Mouse (Mus musculus) B cell, adult (primary cell): ENCODE measurements around the gene Rsph9. TPM values are rescaled to one million over a fixed set of nuclear protein-coding genes. Genes with fewer than 3 reads are reported as not detected.

ENCODE experiments used
- total RNA-seq: library from RNA; stranded (reverse); gene quantifications from 4 replicates; pipeline ENCODE4 v1.2.4, GENCODE M21; 2023; ENCODE audit not compliant: inconsistent age

Gene Rsph9
- 0.75 to 1.00 TPM in 2 of 4 replicates, not detected in the others for total RNA-seq

GRCm38 (mm10) chr17:46143578-46144423, at the start of gene Rsph9:
TSS of gene Rsph9 (minus strand) at chr17:46144216.

GRCm38 (mm10) chr17:46160686-46161085, 16.7 kb upstream of the Rsph9 start, which contains the start of gene Gtpbp2:
TSS of gene Gtpbp2 (plus strand) at chr17:46161032.

GRCm38 (mm10) chr17:46152847-46153782, 9.1 kb upstream of the Rsph9 start, which contains the start of gene Mad2l1bp:
TSS of gene Mad2l1bp (minus strand) at chr17:46153553.

GRCm38 (mm10) chr17:46110402-46111289, 33.4 kb downstream of the Rsph9 start, which contains the start of gene Mrps18a:
TSS of gene Mrps18a (plus strand) at chr17:46110986.

Other genes with a start within 250 kb of the Rsph9 start
- 7.6 to 11.4 TPM (median 9.0 TPM) in 4 replicates for gene Vegfa, start 111.8 kb downstream of the Rsph9 start, total RNA-seq
- gene Mrps18a, start 33.2 kb downstream of the Rsph9 start, total RNA-seq: 47.3 to 60.2 TPM (median 53.7 TPM) in 4 replicates
- gene Mad2l1bp, start 9.3 kb upstream of the Rsph9 start, total RNA-seq: 15.6 to 22.9 TPM (median 21.3 TPM) in 4 replicates
- gene Gtpbp2, start 16.8 kb upstream of the Rsph9 start, total RNA-seq: 235 to 259 TPM (median 246 TPM) in 4 replicates
- gene Polh, start 58.4 kb upstream of the Rsph9 start, total RNA-seq: 13.6 to 16.2 TPM (median 15.4 TPM) in 4 replicates
- 38.1 to 43.0 TPM (median 40.4 TPM) in 4 replicates for gene Xpo5, start 58.6 kb upstream of the Rsph9 start, total RNA-seq
- gene Polr1c, start 103.8 kb upstream of the Rsph9 start, total RNA-seq: 52.1 to 58.8 TPM (median 57.5 TPM) in 4 replicates
- gene Yipf3, start 103.9 kb upstream of the Rsph9 start, total RNA-seq: 71.3 to 86.5 TPM (median 83.7 TPM) in 4 replicates
- 2.4 to 3.2 TPM (median 3.1 TPM) in 4 replicates for gene Lrrc73, start 109.3 kb upstream of the Rsph9 start, total RNA-seq
- gene Tjap1, start 138.8 kb upstream of the Rsph9 start, total RNA-seq: 60.9 to 70.2 TPM (median 65.6 TPM) in 4 replicates
- gene Dlk2, start 153.2 kb upstream of the Rsph9 start, total RNA-seq: not detected in 4 replicates
- gene Abcc10, start 184.1 kb upstream of the Rsph9 start, total RNA-seq: 13.3 to 15.3 TPM (median 14.8 TPM) in 4 replicates
- 257 to 298 TPM (median 276 TPM) in 4 replicates for gene Zfp318, start 239.5 kb upstream of the Rsph9 start, total RNA-seq